Mouse (Mus musculus) CH12.LX (cell line): ENCODE measurements at regions not wholly inside any gene's neighbourhood (a gene's known extent, or its start where the extent isn't known, plus 50 kb on each side); places are given as distances from the start of the nearest gene placed in this dataset.

Experiments used
- DNase-seq: peaks from one replicate; pipeline ENCODE4 v3.0.0-alpha.2; 2013; ENCODE audit errors: extremely low read depth
- H3K27ac ChIP-seq: 2 replicates; pipeline ENCODE4 v1.5.1; 2012; ENCODE audit warnings: low read depth, mild to moderate bottlenecking, control low read depth, moderate library complexity; ENCODE audit not compliant: insufficient read depth
- H3K27me3 ChIP-seq: replicated peaks from 2 replicates; pipeline ENCODE3; 2012; ENCODE audit warnings: inconsistent platforms
- H3K36me3 ChIP-seq, 2 experiments: replicated peaks in 1 of 2; 2 replicates each; pipeline versions ENCODE3 to v1.6.1; 2012; ENCODE audit warnings: inconsistent platforms in 1 of 2, low read length in 1 of 2, mild to moderate bottlenecking in 1 of 2, mixed read lengths in 1 of 2, moderate library complexity in 1 of 2; ENCODE audit not compliant: control insufficient read depth in 1 of 2, insufficient read depth in 1 of 2
- H3K4me1 ChIP-seq, 2 experiments: 2 replicates each; pipeline ENCODE4 v1.6.1; 2012; ENCODE audit warnings: inconsistent platforms in 1 of 2, moderate library complexity in 1 of 2; ENCODE audit not compliant: insufficient read depth in 2 of 2, control insufficient read depth in 1 of 2
- H3K4me2 ChIP-seq: 2 replicates; pipeline ENCODE4 v1.6.1; 2012; ENCODE audit warnings: low read depth, mild to moderate bottlenecking, control low read depth; ENCODE audit not compliant: poor library complexity, insufficient read depth, severe bottlenecking
- H3K4me3 ChIP-seq, 3 experiments: fragments of 150-350 bp in 1 of 3; sonication (generic) in 1 of 3; replicated peaks in 1 of 3; 2 replicates each; pipeline versions ENCODE3 to v1.5.1; 2011 to 2012; ENCODE audit warnings: low read depth in 2 of 3, low read length in 2 of 3, mild to moderate bottlenecking in 2 of 3, moderate library complexity in 2 of 3, control low read depth in 1 of 3, improper control_type of control experiment in 1 of 3, inconsistent platforms in 1 of 3, mixed read lengths in 1 of 3; ENCODE audit not compliant: poor library complexity in 1 of 3
- H3K79me2 ChIP-seq: replicated peaks from 2 replicates; pipeline ENCODE4 v1.6.1; 2012; ENCODE audit warnings: mild to moderate bottlenecking, moderate library complexity; ENCODE audit not compliant: control insufficient read depth, poor library complexity, insufficient read depth, severe bottlenecking; ENCODE audit errors: extremely low read depth
- H3K9ac ChIP-seq: 2 replicates; pipeline ENCODE4 v1.6.1; 2012; ENCODE audit warnings: low read depth, mild to moderate bottlenecking, control low read depth, moderate library complexity; ENCODE audit not compliant: insufficient read depth
- H3K9me3 ChIP-seq: replicated peaks from 2 replicates; pipeline ENCODE3; 2012; ENCODE audit warnings: low read length, inconsistent platforms, mixed read lengths
- CHD2 ChIP-seq: IDR thresholded peaks from 2 replicates; pipeline ENCODE4 v1.6.1; 2011; ENCODE audit warnings: low read length, improper control_type of control experiment
- CTCF ChIP-seq, 2 experiments: IDR thresholded peaks in 1 of 2; conservative IDR thresholded peaks in 1 of 2; 2 replicates each; pipeline ENCODE4 v1.5.1; 2011 to 2012; ENCODE audit warnings: low read depth in 2 of 2, low read length in 2 of 2, improper control_type of control experiment in 1 of 2, inconsistent platforms in 1 of 2, mild to moderate bottlenecking in 1 of 2, moderate library complexity in 1 of 2
- EP300 ChIP-seq: IDR thresholded peaks from 2 replicates; pipeline ENCODE4 v1.6.1; 2011; ENCODE audit warnings: low read length, improper control_type of control experiment
- ETS1 ChIP-seq: conservative IDR thresholded peaks from 2 replicates; pipeline ENCODE4 v1.6.1; 2012; ENCODE audit warnings: low read depth, mild to moderate bottlenecking, inconsistent platforms, low read length, improper control_type of control experiment, moderate library complexity
- IRF4 ChIP-seq: IDR thresholded peaks from 2 replicates; pipeline ENCODE4 v1.6.1; 2014; ENCODE audit warnings: low read depth, mild to moderate bottlenecking, inconsistent platforms, low read length, improper control_type of control experiment
- JUND ChIP-seq: conservative IDR thresholded peaks from 2 replicates; pipeline ENCODE4 v1.6.1; 2011; ENCODE audit warnings: low read depth, low read length, improper control_type of control experiment
- MAX ChIP-seq: IDR thresholded peaks from 2 replicates; pipeline ENCODE4 v1.6.1; 2011; ENCODE audit warnings: low read length, improper control_type of control experiment
- MEF2A ChIP-seq: IDR thresholded peaks from 2 replicates; pipeline ENCODE4 v1.6.1; 2014; ENCODE audit warnings: low read depth, mild to moderate bottlenecking, inconsistent platforms, low read length, improper control_type of control experiment, borderline replicate concordance
- MXI1 ChIP-seq: IDR thresholded peaks from 2 replicates; pipeline ENCODE4 v1.6.1; 2011; ENCODE audit warnings: mild to moderate bottlenecking, low read depth, low read length, improper control_type of control experiment
- NELFE ChIP-seq: IDR thresholded peaks from 2 replicates; pipeline ENCODE4 v1.6.1; 2011; ENCODE audit warnings: low read depth, low read length, improper control_type of control experiment
- NRF1 ChIP-seq: IDR thresholded peaks from 2 replicates; pipeline ENCODE4 v1.6.1; 2014; ENCODE audit warnings: low read depth, mild to moderate bottlenecking, inconsistent platforms, low read length, improper control_type of control experiment, moderate library complexity
- PAX5 ChIP-seq: IDR thresholded peaks from 2 replicates; pipeline ENCODE4 v1.6.1; 2012; ENCODE audit warnings: low read length, inconsistent platforms, mixed read lengths
- POLR2AphosphoS2 ChIP-seq: IDR thresholded peaks from 2 replicates; pipeline ENCODE4 v1.6.1; 2011; ENCODE audit warnings: low read depth, low read length, improper control_type of control experiment
- RAD21 ChIP-seq: IDR thresholded peaks from 2 replicates; pipeline ENCODE4 v1.6.1; 2011; ENCODE audit warnings: low read depth, mild to moderate bottlenecking, low read length, improper control_type of control experiment, moderate library complexity
- RCOR1 ChIP-seq: conservative IDR thresholded peaks from 2 replicates; pipeline ENCODE4 v1.6.1; 2012; ENCODE audit warnings: low read depth, mild to moderate bottlenecking, inconsistent platforms, low read length, improper control_type of control experiment
- SIN3A ChIP-seq: IDR thresholded peaks from 2 replicates; pipeline ENCODE4 v1.6.1; 2012; ENCODE audit warnings: low read length, improper control_type of control experiment, inconsistent platforms
- SMC3 ChIP-seq: IDR thresholded peaks from 2 replicates; pipeline ENCODE4 v1.6.1; 2011; ENCODE audit warnings: low read depth, low read length, improper control_type of control experiment
- TBP ChIP-seq: conservative IDR thresholded peaks from 2 replicates; pipeline ENCODE4 v1.6.1; 2011; ENCODE audit warnings: low read depth, low read length, improper control_type of control experiment
- USF2 ChIP-seq: conservative IDR thresholded peaks from 2 replicates; pipeline ENCODE4 v1.6.1; 2011; ENCODE audit warnings: low read depth, low read length, improper control_type of control experiment
- ZKSCAN1 ChIP-seq: IDR thresholded peaks from 2 replicates; pipeline ENCODE4 v1.6.1; 2012; ENCODE audit warnings: low read depth, inconsistent platforms, low read length, improper control_type of control experiment, borderline replicate concordance
- ZNF384 ChIP-seq: IDR thresholded peaks from 2 replicates; pipeline ENCODE4 v1.6.1; 2012; ENCODE audit warnings: low read depth, low read length, improper control_type of control experiment, inconsistent platforms
- dilution Hi-C: fragments of 300-500 bp; cut with MboI; formaldehyde crosslinking; loops from 2 replicates; pipeline ENCODE4 v1.14.3; 2020; ENCODE audit warnings: low sequenced_read_pairs; ENCODE audit not compliant: extremely low pct_unique_long_range_greater_than_20kb, extremely low pct_ligation_motif_present
- in situ Hi-C: fragments of 300-500 bp; cut with MboI; formaldehyde crosslinking; loops from 3 replicates; pipeline ENCODE4 v1.14.3; 2019; ENCODE audit warnings: low sequenced_read_pairs, low pct_ligation_motif_present, low pct_unique_long_range_greater_than_20kb, mixed read lengths

GRCm38 (mm10) chr8:33997676-33998075, 113.9 kb downstream of the Gm10131 start:
- H3K36me3 ChIP-seq: no peaks in the 10 kb centered on the region
- no peaks in the 10 kb centered on the region for H3K79me2 ChIP-seq
- no peaks in the 10 kb centered on the region for H3K9me3 ChIP-seq
- no peak overlapping the region for H3K27ac ChIP-seq
- dilution Hi-C loops: no loop called here
- no peak overlapping the region for H3K4me2 ChIP-seq
- in situ Hi-C loops: no loop called here
- H3K9ac ChIP-seq: no peak overlapping the region
- no peak for DNase-seq
- H3K4me1 ChIP-seq: no peaks in the 10 kb centered on the region; a peak in 1 of 4 replicates
- no peak for TF ChIP-seq MEF2A
- TF ChIP-seq EP300: no peak
- no peak for TF ChIP-seq POLR2AphosphoS2
- TF ChIP-seq IRF4: no peak
- TF ChIP-seq MAX: no peak
- TF ChIP-seq RCOR1: no peak
- TF ChIP-seq USF2: no peak
- TF ChIP-seq RAD21: no peak
- H3K27me3 ChIP-seq: peaks cover 4% of the 10 kb centered on the region
- H3K4me3 ChIP-seq: no peak overlapping the region

GRCm38 (mm10) chr8:33992946-33993345, 118.6 kb downstream of the Gm10131 start:
- DNase-seq: no peak
- H3K27ac ChIP-seq: no peak overlapping the region
- peaks cover 0 to 6% of the 10 kb centered on the region in 2 experiments; a peak in 2 of 4 replicates for H3K4me1 ChIP-seq
- H3K4me3 ChIP-seq: no peak overlapping the region
- in situ Hi-C loops: no loop called here
- H3K36me3 ChIP-seq: no peaks in the 10 kb centered on the region
- dilution Hi-C loops: no loop called here
- H3K79me2 ChIP-seq: no peaks in the 10 kb centered on the region
- H3K9me3 ChIP-seq: no peaks in the 10 kb centered on the region
- H3K27me3 ChIP-seq: peaks cover 4% of the 10 kb centered on the region
- no peak overlapping the region for H3K4me2 ChIP-seq
- TF ChIP-seq IRF4: no peak
- TF ChIP-seq JUND: no peak
- TF ChIP-seq TBP: no peak
- no peak for TF ChIP-seq NRF1
- no peak for TF ChIP-seq PAX5
- no peak for TF ChIP-seq USF2
- TF ChIP-seq MXI1: no peak
- no peak for TF ChIP-seq CHD2
- TF ChIP-seq POLR2AphosphoS2: no peak
- no peak for TF ChIP-seq CTCF (conservative IDR thresholded peaks at IDR 0.05 in 1 of 2, IDR thresholded peaks at IDR 0.05 in 1 of 2; ENCODE audit: low read depth in 2 of 2, low read length in 2 of 2)
- TF ChIP-seq ZKSCAN1: no peak
- no peak for TF ChIP-seq SMC3
- TF ChIP-seq SIN3A: no peak
- no peak for TF ChIP-seq ZNF384
- TF ChIP-seq ETS1: no peak
- no peak for TF ChIP-seq NELFE
- TF ChIP-seq, all 38 proteins: peak for 0
- H3K9ac ChIP-seq: no peak overlapping the region
